Mouse (Mus musculus): ENCODE results near the gene Lyl1. TPM values are rescaled to one million over a fixed set of nuclear protein-coding genes. Genes with fewer than 3 reads are reported as not detected.
A peak's percentile ranks its signal among the peaks of the same experiment; 100 is the strongest.

Lyl1 gene
- polyA plus RNA-seq, 1 experiment from 2014 or later = 7.9 TPM

DNA sequence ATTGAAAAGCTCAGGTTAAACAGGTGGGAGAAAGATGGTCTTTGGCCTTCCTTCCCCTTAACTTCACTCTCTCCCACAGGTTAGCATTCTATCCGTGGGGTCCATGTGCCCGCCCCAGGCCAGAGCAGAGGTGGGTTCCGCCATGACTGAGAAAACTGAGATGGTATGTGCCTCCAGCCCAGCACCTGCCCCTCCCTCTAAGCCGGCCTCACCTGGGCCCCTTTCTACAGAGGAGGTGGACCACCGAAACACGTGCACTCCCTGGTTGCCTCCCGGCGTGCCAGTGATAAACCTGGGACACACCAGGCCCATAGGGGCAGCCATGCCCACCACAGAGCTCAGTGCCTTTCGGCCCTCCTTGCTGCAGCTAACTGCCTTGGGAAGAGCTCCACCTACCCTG, 1.3 kb downstream of the Lyl1 start:
- H3K4me2 ChIP-seq (replicated peaks; ENCODE audit: low read depth, low read length) = peak overlapping the region; percentile 52
- H3K36me3 ChIP-seq (ENCODE audit: insufficient read depth, low read length) = peaks cover 20% of the 10 kb centered on the region
- H3K27ac ChIP-seq (ENCODE audit: low read length) = no peak overlapping the region; the same call in 1 of the 2 replicates
- peak overlapping the region; percentile 33 for H3K9ac ChIP-seq (replicated peaks; ENCODE audit: low read length)
- WGBS = 74% methylated on average over 9 of the region's 9 CpGs
- peaks cover 44% of the 10 kb centered on the region for H3K4me1 ChIP-seq (ENCODE audit: insufficient read depth, low read length)
- ATAC-seq (ENCODE audit: low FRiP score, low TSS enrichment) = no peak
- H3K4me3 ChIP-seq (ENCODE audit: low read length) = peak overlapping the region; percentile 40
- no peaks in the 10 kb centered on the region for H3K9me3 ChIP-seq (ENCODE audit: low read length)
- peaks cover 61% of the 10 kb centered on the region for H3K27me3 ChIP-seq (ENCODE audit: insufficient read depth, low read length)

- Histone ChIP-seq H3K9me3 (ENCODE audit: low read length) (no peaks in the 10 kb centered on the region), H3K36me3 (ENCODE audit: insufficient read depth, low read length) (peaks cover 15% of the 10 kb centered on the region), H3K9ac (replicated peaks; ENCODE audit: low read length) (no peak overlapping the region), H3K4me3 (ENCODE audit: low read length) (peak overlapping the region; percentile 40), H3K27ac (ENCODE audit: low read length) (no peak overlapping the region), H3K4me2 (replicated peaks; ENCODE audit: low read depth, low read length) (peak overlapping the region; percentile 52), H3K4me1 (ENCODE audit: insufficient read depth, low read length) (peaks cover 48% of the 10 kb centered on the region), H3K27me3 (ENCODE audit: insufficient read depth, low read length) (peaks cover 65% of the 10 kb centered on the region)
- ATAC-seq (ENCODE audit: low FRiP score, low TSS enrichment) = no peak
- 77% methylated on average over 6 of the region's 6 CpGs for WGBS
Measured at GRCm38 (mm10) chr8:84702963-84703465, 1.8 kb downstream of the Lyl1 start.

GRCm38 (mm10) chr8:84703466-84704249, 2.4 kb downstream of the Lyl1 start:
- peaks cover 53% of the 10 kb centered on the region for H3K4me1 ChIP-seq (ENCODE audit: insufficient read depth, low read length)

GRCm38 (mm10) chr8:84704356-84704755, 3.1 kb downstream of the Lyl1 start:
- Histone ChIP-seq H3K9me3 (ENCODE audit: low read length) (no peaks in the 10 kb centered on the region), H3K27ac (ENCODE audit: low read length) (0 out of 2 replicates have a peak overlapping the region, but pooled peaks have one; percentile 31), H3K9ac (replicated peaks; ENCODE audit: low read length) (peak overlapping the region; percentile 3; the same call in 1 of the 2 replicates), H3K4me3 (ENCODE audit: low read length) (peak overlapping the region; percentile 32), H3K36me3 (ENCODE audit: insufficient read depth, low read length) (peaks cover 2% of the 10 kb centered on the region; the same call in 1 of the 2 replicates), H3K4me1 (ENCODE audit: insufficient read depth, low read length) (peaks cover 55% of the 10 kb centered on the region), H3K27me3 (ENCODE audit: insufficient read depth, low read length) (peaks cover 78% of the 10 kb centered on the region), H3K4me2 (replicated peaks; ENCODE audit: low read depth, low read length) (peak overlapping the region; percentile 52)
- WGBS = 3% methylated on average over 16 of the region's 16 CpGs
- no peak for ATAC-seq (ENCODE audit: low FRiP score, low TSS enrichment)

More at GRCm38 (mm10) chr8:84703466-84704249, 2.4 kb downstream of the Lyl1 start:
- Histone ChIP-seq H3K9me3 (ENCODE audit: low read length) (no peaks in the 10 kb centered on the region), H3K36me3 (ENCODE audit: insufficient read depth, low read length) (peaks cover 9% of the 10 kb centered on the region), H3K4me2 (replicated peaks; ENCODE audit: low read depth, low read length) (peak overlapping the region; percentile 52), H3K9ac (replicated peaks; ENCODE audit: low read length) (peak overlapping the region; percentile 44; the same call in 1 of the 2 replicates), H3K27me3 (ENCODE audit: insufficient read depth, low read length) (peaks cover 72% of the 10 kb centered on the region), H3K4me3 (ENCODE audit: low read length) (peak overlapping the region; percentile 32), H3K27ac (ENCODE audit: low read length) (peak overlapping the region; percentile 31; the same call in 1 of the 2 replicates)
- WGBS = 11% methylated on average over 38 of the region's 38 CpGs
- no peak for ATAC-seq (ENCODE audit: low FRiP score, low TSS enrichment)

DNA sequence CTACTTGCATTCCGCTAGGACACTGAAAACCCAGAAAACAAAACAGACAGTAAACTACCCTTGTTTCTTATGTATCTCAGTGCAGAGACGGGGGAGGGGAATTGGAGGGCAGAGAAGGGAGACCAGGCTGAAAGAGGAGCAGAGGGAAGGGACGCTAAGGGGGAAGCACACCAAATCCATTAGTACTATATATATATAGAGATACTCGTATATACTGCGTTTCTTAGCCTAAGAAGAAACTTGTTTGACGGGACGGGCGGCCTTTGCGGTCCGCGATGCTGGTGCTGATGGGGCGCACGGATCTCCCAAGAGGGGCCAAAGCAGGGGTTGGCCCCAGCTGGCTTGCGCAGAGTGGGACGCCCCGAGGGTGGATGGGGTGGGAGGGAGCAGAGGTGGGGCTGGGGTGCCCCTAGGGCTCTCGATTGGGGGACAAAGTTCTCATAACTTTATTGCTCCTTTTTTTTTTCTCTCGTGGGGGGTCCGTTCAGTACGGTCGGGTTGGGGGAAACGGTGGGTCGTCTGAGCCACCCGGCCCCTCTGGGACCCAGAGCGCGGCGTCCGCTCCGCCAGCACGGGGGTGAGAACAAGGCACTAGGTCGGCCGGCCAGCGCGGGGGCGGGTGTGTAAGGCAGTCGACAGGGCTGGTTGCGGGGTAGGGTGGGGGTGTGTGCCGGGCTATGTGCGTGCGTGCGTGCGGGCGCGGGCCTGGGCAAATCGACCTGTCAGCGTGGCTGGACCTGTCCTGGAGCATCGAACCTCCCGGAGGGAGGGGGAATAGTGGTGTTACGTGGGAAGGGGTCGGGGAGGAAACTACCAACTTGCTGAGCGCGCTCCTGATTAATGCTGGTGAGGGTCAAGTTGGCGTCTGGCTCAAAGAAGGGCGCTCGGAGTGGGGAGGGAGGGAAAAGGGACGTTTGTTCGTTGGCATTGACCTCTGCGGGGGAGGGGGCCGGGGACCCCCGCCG, 3.9 kb downstream of the Lyl1 start:
- WGBS = 3% methylated on average over 59 of the region's 61 CpGs
- peaks cover 55% of the 10 kb centered on the region for H3K4me1 ChIP-seq (ENCODE audit: insufficient read depth, low read length)
- H3K9me3 ChIP-seq (ENCODE audit: low read length) = no peaks in the 10 kb centered on the region
- peak overlapping the region; percentile 52 for H3K4me2 ChIP-seq (replicated peaks; ENCODE audit: low read depth, low read length)
- H3K36me3 ChIP-seq (ENCODE audit: insufficient read depth, low read length) = no peaks in the 10 kb centered on the region
- no peak for ATAC-seq (ENCODE audit: low FRiP score, low TSS enrichment)
- peak overlapping the region; percentile 53 for H3K9ac ChIP-seq (replicated peaks; ENCODE audit: low read length)
- H3K27me3 ChIP-seq (ENCODE audit: insufficient read depth, low read length) = peaks cover 78% of the 10 kb centered on the region
- no peak overlapping the region for H3K27ac ChIP-seq (ENCODE audit: low read length)
- peak overlapping the region; percentile 31 for H3K4me3 ChIP-seq (ENCODE audit: low read length)

GRCm38 (mm10) chr8:84705960-84706359, 4.7 kb downstream of the Lyl1 start:
- peak overlapping the region; percentile 52 for H3K4me2 ChIP-seq (replicated peaks; ENCODE audit: low read depth, low read length)
- H3K27me3 ChIP-seq (ENCODE audit: insufficient read depth, low read length) = peaks cover 77% of the 10 kb centered on the region
- peak overlapping the region; percentile 31; the same call in 1 of the 2 replicates for H3K4me3 ChIP-seq (ENCODE audit: low read length)
- no peak overlapping the region for H3K27ac ChIP-seq (ENCODE audit: low read length)
- 0 out of 2 replicates have a peak overlapping the region, but pooled peaks have one; percentile 53 for H3K9ac ChIP-seq (replicated peaks; ENCODE audit: low read length)
- 8% methylated on average over 12 of the region's 12 CpGs for WGBS
- H3K4me1 ChIP-seq (ENCODE audit: insufficient read depth, low read length) = peaks cover 57% of the 10 kb centered on the region
- no peaks in the 10 kb centered on the region for H3K36me3 ChIP-seq (ENCODE audit: insufficient read depth, low read length)
- no peak for ATAC-seq (ENCODE audit: low FRiP score, low TSS enrichment)
- H3K9me3 ChIP-seq (ENCODE audit: low read length) = no peaks in the 10 kb centered on the region

GRCm38 (mm10) chr8:84706610-84707266, 5.5 kb downstream of the Lyl1 start:
- H3K36me3 ChIP-seq (ENCODE audit: insufficient read depth, low read length) = no peaks in the 10 kb centered on the region
- no peaks in the 10 kb centered on the region for H3K9me3 ChIP-seq (ENCODE audit: low read length)
- peaks cover 56% of the 10 kb centered on the region for H3K4me1 ChIP-seq (ENCODE audit: insufficient read depth, low read length)
- 7% methylated on average over 45 of the region's 45 CpGs for WGBS
- no peak for ATAC-seq (ENCODE audit: low FRiP score, low TSS enrichment)
- peak overlapping the region; percentile 29 for H3K4me3 ChIP-seq (ENCODE audit: low read length)
- peak overlapping the region; percentile 50; the same call in 1 of the 2 replicates for H3K27ac ChIP-seq (ENCODE audit: low read length)
- H3K27me3 ChIP-seq (ENCODE audit: insufficient read depth, low read length) = peaks cover 69% of the 10 kb centered on the region
- H3K9ac ChIP-seq (replicated peaks; ENCODE audit: low read length) = peak overlapping the region; percentile 61
- peak overlapping the region; percentile 49 for H3K4me2 ChIP-seq (replicated peaks; ENCODE audit: low read depth, low read length)

DNA sequence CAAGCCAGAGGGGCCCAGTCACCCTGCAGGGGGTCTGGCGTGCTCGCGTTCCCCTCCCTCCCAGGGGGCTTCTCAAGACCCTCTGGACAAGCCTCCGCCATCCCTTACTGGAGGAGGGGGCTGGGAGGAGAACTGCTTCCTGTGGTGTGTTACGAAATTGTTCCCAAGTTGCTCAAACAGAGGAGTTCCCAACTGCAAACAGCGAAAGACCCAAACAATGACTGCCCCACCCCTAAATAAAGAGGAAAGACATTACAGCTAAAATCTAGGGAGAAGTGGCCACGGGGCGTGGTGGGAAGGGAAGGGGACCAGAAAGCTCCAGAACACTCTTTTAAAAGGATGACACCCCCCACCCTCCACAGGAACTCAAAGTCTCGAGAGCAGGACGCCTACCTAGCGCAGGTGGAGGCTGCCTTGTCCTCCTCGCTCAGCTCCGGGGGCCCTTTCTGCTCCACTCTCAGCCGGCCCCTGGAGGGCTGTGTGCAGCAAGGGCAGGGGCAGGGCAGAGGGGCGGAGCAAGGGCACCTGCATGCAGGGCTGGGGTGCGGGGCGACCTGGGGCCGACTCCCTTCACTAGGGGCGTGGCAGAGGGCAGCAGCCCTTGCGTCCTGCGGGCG, 6.1 kb downstream of the Lyl1 start:
- H3K27ac ChIP-seq (ENCODE audit: low read length) = peak overlapping the region; percentile 63
- H3K4me1 ChIP-seq (ENCODE audit: insufficient read depth, low read length) = peaks cover 62% of the 10 kb centered on the region
- peaks cover 63% of the 10 kb centered on the region for H3K27me3 ChIP-seq (ENCODE audit: insufficient read depth, low read length)
- H3K4me2 ChIP-seq (replicated peaks; ENCODE audit: low read depth, low read length) = peak overlapping the region; percentile 49
- ATAC-seq (ENCODE audit: low FRiP score, low TSS enrichment) = peak; percentile 18; the same call in 1 of the 2 replicates
- WGBS = 12% methylated on average over 22 of the region's 22 CpGs
- peak overlapping the region; percentile 29 for H3K4me3 ChIP-seq (ENCODE audit: low read length)
- H3K9me3 ChIP-seq (ENCODE audit: low read length) = no peaks in the 10 kb centered on the region
- H3K36me3 ChIP-seq (ENCODE audit: insufficient read depth, low read length) = no peaks in the 10 kb centered on the region
- peak overlapping the region; percentile 61; the same call in 1 of the 2 replicates for H3K9ac ChIP-seq (replicated peaks; ENCODE audit: low read length)
